Mouse (Mus musculus) heart, adult 18-20 months (tissue): ENCODE measurements at regions not wholly inside any gene's neighbourhood (a gene's known extent, or its start where the extent isn't known, plus 50 kb on each side); places are given as distances from the start of the nearest gene placed in this dataset.
A peak's percentile ranks its signal among the peaks of the same experiment; 100 is the strongest.
"Not testable (repeated sequence)": the region's sequence is repeated elsewhere in the genome, so short reads cannot be mapped to it uniquely, and the experiment has no call there.

Experiments
- DNase-seq, 2 experiments: peaks; one replicate each; pipeline ENCODE4 v3.0.0; 2021 to 2022; ENCODE audit warnings: mixed read lengths in 1 of 2

DNA sequence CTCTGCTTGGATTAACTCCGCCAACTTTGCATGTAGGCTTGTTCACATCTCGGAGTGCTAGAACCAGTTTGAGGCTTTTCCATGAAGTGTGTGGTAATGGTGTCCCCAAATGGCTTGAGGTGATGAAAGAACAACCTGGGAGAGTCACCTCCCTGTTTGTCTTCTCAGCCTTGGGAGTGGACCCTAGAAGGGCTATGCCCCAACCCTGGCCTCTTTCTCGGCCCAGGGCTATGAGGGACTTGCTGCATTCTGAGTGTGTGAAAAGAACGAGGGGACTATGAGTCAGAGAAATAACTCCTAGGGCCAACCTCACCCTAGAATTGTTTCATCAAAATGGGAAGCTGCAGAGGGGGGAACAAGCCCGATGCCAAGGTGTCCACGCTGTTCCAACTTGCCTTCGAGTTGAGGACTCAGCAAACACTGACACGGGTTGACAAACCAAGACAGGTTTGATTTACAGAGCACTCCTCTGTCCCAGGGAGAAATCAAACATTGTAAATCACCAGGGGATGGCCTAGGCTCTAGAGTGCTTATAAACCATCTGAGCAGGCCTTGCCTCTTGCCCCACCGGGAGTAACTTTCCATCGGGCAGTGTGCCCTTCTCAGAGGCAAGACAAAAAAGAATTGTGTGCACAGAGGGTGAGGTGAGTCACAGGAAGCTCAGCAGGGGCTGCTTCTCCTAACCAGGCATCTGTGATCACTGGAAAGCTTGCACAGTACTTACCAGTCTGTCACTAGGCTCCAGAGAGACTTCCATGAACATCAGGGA lies 186.3 kb upstream of the Tmem45b start:
- DNase-seq: no peak

DNA sequence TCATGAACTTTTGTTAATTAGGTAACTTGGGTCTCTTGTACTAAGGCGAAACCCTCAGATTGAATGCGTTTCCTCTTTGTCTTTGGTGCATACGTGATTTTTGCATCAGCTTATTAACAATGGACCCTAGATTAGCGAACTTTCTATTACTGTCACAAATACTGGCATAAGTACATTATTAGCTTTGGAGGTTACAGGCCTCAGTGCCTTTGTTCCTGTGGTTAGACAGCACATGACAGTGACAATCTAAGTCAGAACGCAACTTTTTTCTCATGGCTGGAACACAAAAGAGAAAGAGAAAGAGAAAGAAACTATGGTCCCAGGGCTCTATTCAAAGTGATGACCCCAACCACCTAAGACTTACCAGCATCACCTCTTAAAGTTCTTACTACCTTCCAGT lies 184.8 kb upstream of the Tmem45b start:
- DNase-seq: no peak

DNA sequence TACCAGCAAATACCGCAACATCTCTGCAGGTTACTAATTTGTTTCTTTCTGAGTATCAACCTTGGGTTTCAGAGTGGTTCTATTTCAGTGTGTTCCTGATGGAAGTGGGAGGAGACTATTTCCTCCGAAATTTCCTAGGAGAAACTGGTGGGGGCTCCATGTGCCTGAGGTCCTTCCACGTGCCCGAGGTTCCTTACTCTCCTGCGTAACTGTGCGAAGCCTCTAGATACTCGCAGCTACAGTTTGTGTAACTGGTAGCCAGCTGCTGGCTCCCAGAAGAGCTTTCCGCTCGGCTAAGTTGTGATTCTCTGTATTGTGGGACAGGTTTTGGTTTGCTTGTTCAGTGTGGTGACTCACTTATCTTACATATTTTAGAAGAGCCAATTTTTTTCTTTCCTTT lies 184.3 kb upstream of the Tmem45b start:
- DNase-seq: no peak

DNA sequence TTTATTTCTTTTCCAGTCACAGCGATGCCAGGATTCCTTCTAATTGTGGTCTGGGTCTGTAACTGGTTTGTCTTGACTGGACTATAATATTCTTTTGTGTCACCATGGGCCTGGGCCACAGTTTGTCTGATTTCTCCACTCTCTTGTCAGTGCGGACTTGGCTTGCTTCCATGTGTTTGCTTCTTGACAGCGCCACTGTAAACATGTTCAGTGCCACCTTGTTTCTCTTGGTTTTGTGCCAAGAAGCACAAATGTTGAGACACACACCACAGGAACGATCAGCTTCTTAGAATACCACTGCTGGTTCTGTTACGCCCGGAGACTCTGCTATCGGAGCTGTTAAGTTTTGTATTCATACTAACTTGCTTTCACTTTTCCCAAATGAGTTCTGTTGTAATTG lies 180.9 kb upstream of the Tmem45b start:
- peak in 1 of 2 experiments; percentile 2 for DNase-seq

DNA sequence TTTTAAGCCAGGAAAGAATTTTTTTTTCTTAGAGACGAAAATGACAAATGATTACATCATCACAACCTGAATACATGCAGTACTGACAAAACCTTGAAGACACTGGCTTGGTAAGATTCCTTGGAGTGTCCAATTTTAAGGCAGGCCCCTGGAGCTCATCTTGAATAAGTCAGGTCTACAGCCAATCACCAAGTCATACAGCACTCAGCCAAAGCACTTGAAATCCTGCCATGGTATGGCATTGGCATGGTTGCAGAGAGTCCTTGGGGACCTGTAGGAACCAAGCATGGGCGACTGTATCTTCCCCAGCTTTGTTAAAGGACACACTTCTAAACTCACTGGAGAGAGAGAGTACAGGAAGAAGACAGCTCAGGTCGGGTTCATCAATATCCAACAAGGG lies 179.8 kb upstream of the Tmem45b start:
- DNase-seq: no peak

DNA sequence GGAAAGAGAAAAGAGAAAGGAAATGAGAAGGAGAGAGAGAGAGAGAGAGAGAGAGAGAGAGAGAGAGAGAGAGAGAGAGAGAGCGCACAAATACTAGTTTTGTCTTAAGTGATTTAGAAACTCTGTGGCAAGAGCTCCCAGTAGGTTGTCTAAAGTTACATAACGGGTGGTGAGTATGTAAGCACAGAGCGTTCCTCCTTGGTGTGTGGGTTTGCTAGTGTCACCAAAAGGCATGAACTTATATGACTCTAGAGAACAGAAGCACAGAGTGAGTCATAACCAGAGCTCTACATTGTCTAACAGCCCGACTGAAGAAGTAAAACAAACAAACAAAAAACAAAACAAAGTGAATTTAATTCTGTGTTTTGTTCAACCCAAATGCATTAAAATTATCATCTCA lies 177.9 kb upstream of the Tmem45b start:
- no peak for DNase-seq

GRCm38 (mm10) chr9:31628291-31628690 lies 164.0 kb upstream of the Tmem45b start:
- DNase-seq: no peak

DNA sequence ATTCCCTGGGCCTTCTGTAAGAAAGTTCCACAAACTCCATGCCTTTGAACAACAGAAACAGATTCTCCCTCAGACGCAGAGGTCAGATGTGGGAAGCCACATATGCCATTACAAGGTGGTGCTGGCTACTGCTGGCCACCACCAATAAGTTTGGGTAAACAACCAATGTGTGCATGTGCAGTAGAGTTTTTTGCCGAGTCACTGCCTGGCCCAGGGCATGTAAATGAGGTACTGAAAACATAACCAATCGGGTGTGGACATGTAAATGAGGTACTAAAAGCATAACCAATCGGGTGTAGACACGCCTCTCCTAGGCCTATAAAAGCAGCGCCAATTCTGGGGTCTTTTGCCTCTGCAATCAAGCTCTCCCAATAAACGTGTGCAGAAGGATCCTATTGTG lies 157.3 kb upstream of the Tmem45b start:
- not testable (repeated sequence) for DNase-seq

DNA sequence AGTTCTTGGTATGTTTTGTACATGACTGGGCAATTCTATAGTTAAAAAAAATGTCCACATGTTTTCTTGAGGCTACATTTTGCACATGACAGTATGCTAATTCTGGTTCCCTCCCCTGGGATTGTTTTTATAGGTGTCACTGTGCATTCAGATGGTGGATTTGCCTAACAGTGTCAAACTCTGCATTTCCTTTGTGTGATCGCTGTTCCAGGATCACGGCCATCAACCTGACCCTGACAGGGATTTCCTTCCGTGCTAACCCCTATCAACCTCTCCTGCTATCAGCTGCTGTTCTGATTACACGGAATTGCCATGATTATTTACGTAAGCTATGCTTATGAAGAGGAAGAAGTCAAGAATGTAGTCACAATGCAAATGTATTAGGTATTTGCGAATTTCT lies 155.1 kb upstream of the Tmem45b start:
- DNase-seq: no peak

DNA sequence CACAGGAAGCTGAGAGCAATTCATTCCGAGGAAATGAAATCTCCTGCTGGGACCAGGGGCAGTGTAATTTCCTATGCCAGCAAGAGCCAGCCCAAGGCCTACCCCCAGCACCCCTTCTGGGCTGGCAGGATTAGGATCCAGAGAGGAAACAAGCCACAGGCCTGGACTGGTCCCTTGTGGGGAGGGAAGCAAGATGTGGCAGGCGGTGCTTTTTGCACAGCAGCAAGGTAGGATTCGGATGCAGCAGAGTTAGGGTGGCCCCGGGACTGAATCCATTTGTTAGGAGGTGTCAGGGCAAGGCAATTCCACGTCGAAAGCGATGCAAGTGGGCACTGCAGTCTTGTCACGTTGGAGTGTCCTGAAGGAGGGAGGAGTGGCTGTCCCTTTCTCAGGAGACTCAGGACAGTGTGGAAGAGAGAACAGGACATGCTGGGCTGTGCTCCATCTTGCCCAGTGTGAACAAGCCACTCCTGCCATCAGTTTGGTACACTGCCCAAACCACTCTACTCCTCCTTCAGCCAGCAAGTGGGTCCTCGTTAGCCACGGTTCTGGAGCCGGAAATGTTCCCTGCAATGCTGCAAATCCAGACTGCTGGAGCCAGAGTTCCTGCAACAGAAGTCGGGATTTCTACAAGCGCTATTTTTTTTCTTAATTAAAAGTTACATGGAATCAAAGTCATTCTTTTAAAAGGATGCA lies 150.1 kb upstream of the Tmem45b start:
- peak in 1 of 2 experiments; percentile 4 for DNase-seq

DNA sequence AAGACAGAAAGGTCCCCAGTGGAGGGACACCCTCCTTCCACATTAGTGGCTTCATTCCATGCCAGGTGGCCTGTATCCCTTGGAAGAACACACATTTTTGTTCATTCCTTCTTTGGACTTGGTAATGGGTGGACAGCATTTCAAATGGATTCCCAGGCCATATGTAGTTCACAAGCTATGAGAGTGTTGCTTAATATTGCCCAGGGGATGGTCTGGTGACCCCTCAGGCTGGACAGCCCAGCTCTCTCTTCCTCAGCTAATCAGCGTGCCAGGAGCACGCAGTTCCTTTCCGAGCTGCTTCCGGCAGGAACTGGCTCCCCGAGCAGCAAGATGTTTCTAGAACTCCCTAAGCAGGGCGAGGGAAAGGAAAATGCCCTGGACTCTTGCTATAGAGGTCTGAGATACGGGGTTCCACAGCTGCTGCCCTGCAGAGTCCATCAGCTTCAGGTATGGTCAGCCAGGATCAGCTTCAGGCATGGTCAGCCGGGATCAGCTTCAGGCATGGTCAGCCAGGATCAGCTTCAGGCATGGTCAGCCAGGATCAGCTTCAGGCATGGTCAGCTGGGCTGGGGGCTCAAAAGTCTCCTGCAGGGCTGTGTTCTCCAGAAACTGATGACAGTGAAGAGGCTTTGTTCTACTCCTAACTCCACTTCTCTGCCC lies 146.9 kb upstream of the Tmem45b start:
- DNase-seq: no peak

GRCm38 (mm10) chr9:31610631-31611030 lies 146.4 kb upstream of the Tmem45b start:
- DNase-seq: no peak

DNA sequence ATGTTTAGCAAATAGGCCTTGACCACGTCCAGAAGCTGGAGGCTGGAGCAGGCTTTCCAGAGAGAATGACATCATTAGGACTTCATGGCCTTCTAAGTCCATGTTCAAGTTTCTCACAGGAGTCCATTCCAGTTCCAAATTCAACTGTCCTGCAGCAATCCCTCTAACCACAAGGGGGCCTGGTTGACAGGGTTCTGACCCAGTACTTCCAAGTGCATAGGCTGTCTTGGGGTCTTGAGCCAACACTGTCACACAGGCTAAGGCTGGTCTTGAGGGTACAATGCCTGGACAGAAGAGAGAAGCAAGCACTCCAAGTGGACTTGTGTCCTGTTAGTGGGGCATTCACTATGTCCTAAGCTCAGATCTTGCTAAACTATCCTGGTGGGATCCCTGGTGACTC lies 145.9 kb upstream of the Tmem45b start:
- DNase-seq: peak in 1 of 2 experiments; percentile 13

- DNase-seq: no peak
These were observed 145.5 kb upstream of the Tmem45b start for GRCm38 (mm10) chr9:31609731-31610130.

- DNase-seq: no peak
These were observed 144.0 kb upstream of the Tmem45b start for GRCm38 (mm10) chr9:31608084-31608870.

DNA sequence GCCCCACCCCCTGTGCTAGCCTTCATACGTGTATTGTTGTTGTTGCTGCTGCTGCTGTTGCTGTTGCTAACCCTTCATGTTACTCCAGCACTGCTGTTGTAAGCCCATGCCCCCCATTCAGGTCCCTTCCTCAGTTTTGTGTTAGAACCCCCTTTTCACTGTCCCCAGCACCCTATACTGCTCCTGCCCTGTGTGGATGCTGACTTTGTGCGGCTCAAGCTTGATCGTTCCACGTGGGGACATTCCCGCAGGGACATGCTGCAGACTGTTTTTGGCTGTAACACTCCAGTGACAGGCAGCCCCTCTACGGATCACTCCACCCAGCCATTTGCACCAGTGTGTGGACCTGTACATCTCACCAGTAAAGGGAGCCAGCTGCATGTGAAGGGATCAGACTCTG lies 142.7 kb upstream of the Tmem45b start:
- no peak for DNase-seq

GRCm38 (mm10) chr9:31604497-31605090 lies 140.3 kb upstream of the Tmem45b start:
- no peak for DNase-seq

GRCm38 (mm10) chr9:31602707-31603106 lies 138.4 kb upstream of the Tmem45b start:
- no peak for DNase-seq

- no peak for DNase-seq
These were observed 130.8 kb upstream of the Tmem45b start for GRCm38 (mm10) chr9:31595096-31595495.

- DNase-seq: no peak
These were observed 123.4 kb upstream of the Tmem45b start for GRCm38 (mm10) chr9:31587671-31588070.

- no peak for DNase-seq
These were observed 119.7 kb upstream of the Tmem45b start for GRCm38 (mm10) chr9:31583983-31584382.

DNA sequence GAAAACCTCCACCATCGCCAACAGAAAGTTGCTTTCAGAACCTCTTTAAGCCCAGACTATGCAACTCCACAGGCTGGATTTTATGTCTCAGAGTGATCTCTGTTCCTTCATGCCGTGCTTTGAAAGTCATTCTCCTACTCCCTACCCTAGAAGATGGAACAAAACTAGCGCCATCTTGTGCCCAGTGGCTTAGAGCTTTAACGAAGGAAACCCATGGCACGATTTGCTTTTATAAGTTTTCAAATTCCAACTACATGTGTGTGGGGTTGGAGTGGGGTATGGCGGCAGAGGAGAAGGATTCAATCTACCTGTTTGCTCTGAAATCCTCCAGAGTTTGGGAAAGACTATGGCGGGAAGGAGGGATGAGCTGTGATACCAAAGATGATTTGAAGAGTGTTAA lies 118.7 kb upstream of the Tmem45b start:
- peak in 1 of 2 experiments; percentile 31 for DNase-seq
